Mouse (Mus musculus) ES-E14 (cell line): ENCODE measurements around the gene Ncf1. TPM values are rescaled to one million over a fixed set of nuclear protein-coding genes. Genes with fewer than 3 reads are reported as not detected.

Experiments
- DNase-seq: peaks from one replicate; pipeline ENCODE4 v3.0.0-alpha.2; 2013; ENCODE audit warnings: low read depth, low spot score
- H3K27ac ChIP-seq: 2 replicates; pipeline ENCODE4 v1.5.1; 2012; ENCODE audit warnings: low read depth, mild to moderate bottlenecking, low read length, moderate library complexity, mixed read lengths; ENCODE audit not compliant: poor library complexity, insufficient read depth, severe bottlenecking
- H3K36me3 ChIP-seq: 2 replicates; pipeline ENCODE4 v1.6.1; 2012; ENCODE audit warnings: mild to moderate bottlenecking, low read length, moderate library complexity, mixed read lengths; ENCODE audit not compliant: control insufficient read depth, poor library complexity, insufficient read depth, severe bottlenecking
- H3K4me1 ChIP-seq, 2 experiments: fragments of 150-350 bp in 1 of 2; sonication (generic) in 1 of 2; 2 replicates each; pipeline ENCODE4 v1.6.1; 2012; ENCODE audit warnings: low read length in 2 of 2, mild to moderate bottlenecking in 1 of 2, mixed read lengths in 1 of 2; ENCODE audit not compliant: control insufficient read depth in 2 of 2, insufficient read depth in 2 of 2, poor library complexity in 1 of 2
- H3K4me3 ChIP-seq, 2 experiments: fragments of 150-350 bp in 1 of 2; sonication (generic) in 1 of 2; 2 replicates each; pipeline ENCODE4 v1.5.1; 2012; ENCODE audit warnings: low read length in 2 of 2, low read depth in 1 of 2, mild to moderate bottlenecking in 1 of 2, mixed read lengths in 1 of 2; ENCODE audit not compliant: insufficient read depth in 1 of 2, poor library complexity in 1 of 2, severe bottlenecking in 1 of 2
- H3K9ac ChIP-seq: 2 replicates; pipeline ENCODE4 v1.6.1; 2012; ENCODE audit warnings: low read depth, mild to moderate bottlenecking, low read length, mixed read lengths; ENCODE audit not compliant: poor library complexity, insufficient read depth, severe bottlenecking
- H3K9me3 ChIP-seq: fragments of 150-350 bp; sonication (generic); 2 replicates; pipeline ENCODE4 v1.6.1; 2012; ENCODE audit warnings: low read depth, mild to moderate bottlenecking, low read length; ENCODE audit not compliant: control insufficient read depth, insufficient read depth
- CHD2 ChIP-seq: IDR thresholded peaks from 2 replicates; pipeline ENCODE4 v1.6.1; 2014; ENCODE audit warnings: mild to moderate bottlenecking, low read depth, low read length, inconsistent platforms
- HCFC1 ChIP-seq: IDR thresholded peaks from 2 replicates; pipeline ENCODE4 v1.6.1; 2012; ENCODE audit warnings: low read length, inconsistent platforms, borderline replicate concordance; ENCODE audit not compliant: insufficient read depth
- MAFK ChIP-seq: IDR thresholded peaks from 2 replicates; pipeline ENCODE4 v1.6.1; 2014; ENCODE audit warnings: mild to moderate bottlenecking, low read depth, low read length, inconsistent platforms; ENCODE audit not compliant: insufficient read depth
- ZC3H11A ChIP-seq: IDR thresholded peaks from 2 replicates; pipeline ENCODE4 v1.6.1; 2012; ENCODE audit warnings: low read depth, mild to moderate bottlenecking, inconsistent platforms, low read length, borderline replicate concordance
- ZNF384 ChIP-seq: IDR thresholded peaks from 2 replicates; pipeline ENCODE4 v1.6.1; 2012; ENCODE audit warnings: low read depth, low read length, inconsistent platforms
- in situ Hi-C, 2 experiments: fragments of 600-800 bp; cut with MboI; formaldehyde crosslinking; loops; one replicate each; pipeline ENCODE4 v1.15.1; 2025; ENCODE audit warnings: low sequenced_read_pairs in 2 of 2, inconsistent platforms in 1 of 2; ENCODE audit not compliant: unreplicated experiment in 2 of 2
- total RNA-seq: library from RNA; depleted of rRNA; stranded (reverse); fragments of 300-350 nt; gene quantifications from 2 replicates; pipeline ENCODE4 v1.2.3, GENCODE M21; 2012

The Ncf1 gene
- total RNA-seq, 1 experiment = 0.67 TPM

GRCm38 (mm10) chr5:134232568-134232967 lies 3.1 kb upstream of the Ncf1 start:
- no peak overlapping the region for H3K4me3 ChIP-seq
- H3K9ac ChIP-seq = no peak overlapping the region
- in situ Hi-C loops = no loop called here
- peaks cover 16% of the 10 kb centered on the region for H3K36me3 ChIP-seq
- no peak for DNase-seq
- peak overlapping the region; percentile 52 for H3K27ac ChIP-seq
- TF ChIP-seq CHD2 (no peak), MAFK (no peak), HCFC1 (no peak), ZC3H11A (no peak), ZNF384 (no peak)
- H3K9me3 ChIP-seq = no peaks in the 10 kb centered on the region
- peaks cover under 1 to 31% of the 10 kb centered on the region in 2 experiments; a peak in 2 of 4 replicates for H3K4me1 ChIP-seq

GRCm38 (mm10) chr5:134232111-134232510 lies 2.7 kb upstream of the Ncf1 start:
- no peak overlapping the region for H3K27ac ChIP-seq
- H3K36me3 ChIP-seq = peaks cover 12% of the 10 kb centered on the region
- H3K9me3 ChIP-seq = no peaks in the 10 kb centered on the region
- H3K4me3 ChIP-seq = no peak overlapping the region
- in situ Hi-C loops = no loop called here
- H3K9ac ChIP-seq = no peak overlapping the region
- no peak for DNase-seq
- H3K4me1 ChIP-seq = peaks cover 0 to 31% of the 10 kb centered on the region in 2 experiments; a peak in 2 of 4 replicates
- no peak for TF ChIP-seq MAFK
- TF ChIP-seq ZC3H11A = no peak
- TF ChIP-seq CHD2 = no peak
- no peak for TF ChIP-seq ZNF384
- TF ChIP-seq HCFC1 = no peak

- DNase-seq = no peak
- Histone ChIP-seq H3K4me1 (peaks cover 0 to 31% of the 10 kb centered on the region in 2 experiments; a peak in 2 of 4 replicates), H3K4me3 (no peak overlapping the region), H3K27ac (no peak overlapping the region), H3K36me3 (peaks cover 5% of the 10 kb centered on the region), H3K9me3 (no peaks in the 10 kb centered on the region), H3K9ac (no peak overlapping the region)
- in situ Hi-C loops = no loop called here
- no peak for TF ChIP-seq MAFK
- TF ChIP-seq CHD2 = no peak
- no peak for TF ChIP-seq ZNF384
- TF ChIP-seq ZC3H11A = no peak
- TF ChIP-seq HCFC1 = no peak
These were observed 2.0 kb upstream of the Ncf1 start for GRCm38 (mm10) chr5:134231376-134231775.

- in situ Hi-C loops = no loop called here
- H3K4me3 ChIP-seq = 0 out of 4 replicates have a peak overlapping the region, but pooled peaks of 1 of the 2 experiments have one; percentile 9
- no peak for TF ChIP-seq ZNF384
- no peak for TF ChIP-seq MAFK
- no peak for TF ChIP-seq HCFC1
- TF ChIP-seq ZC3H11A = no peak
- TF ChIP-seq CHD2 = no peak
- no peaks in the 10 kb centered on the region for H3K9me3 ChIP-seq
- H3K27ac ChIP-seq = no peak overlapping the region
- H3K4me1 ChIP-seq = peaks cover 0 to 32% of the 10 kb centered on the region in 2 experiments; a peak in 2 of 4 replicates
- H3K36me3 ChIP-seq = no peaks in the 10 kb centered on the region
- DNase-seq = no peak
- H3K9ac ChIP-seq = no peak overlapping the region
These were observed 1.2 kb downstream of the Ncf1 start for GRCm38 (mm10) chr5:134228249-134228638.
